In the genomic region with DNA sequence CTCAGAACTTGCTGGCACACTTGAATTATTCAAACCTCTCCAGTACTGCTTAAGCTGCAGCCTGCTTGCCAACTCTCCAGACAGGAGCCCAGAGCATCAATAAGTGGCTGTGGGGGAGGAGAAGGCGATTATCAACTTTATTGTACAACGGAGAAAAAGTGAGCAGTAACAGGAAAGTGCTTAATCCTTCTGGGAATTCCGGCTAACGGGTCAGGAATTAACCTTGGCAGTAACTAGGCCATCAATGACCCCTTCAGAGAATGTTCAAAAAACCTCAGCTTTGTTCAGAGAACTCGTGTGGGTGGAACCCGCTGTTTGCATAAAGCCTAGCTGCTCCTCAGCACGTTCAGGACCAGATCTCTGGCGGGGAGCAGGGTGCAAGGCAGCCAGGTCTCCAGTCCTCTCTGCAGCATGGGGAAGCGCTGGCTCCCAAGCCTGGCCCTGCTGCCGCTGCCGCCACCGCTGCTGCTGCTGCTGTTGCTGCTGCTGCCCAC, we compare ENCODE assay signal across 8 mouse cellular contexts. TPM values are rescaled to one million over a fixed set of nuclear protein-coding genes. Genes with fewer than 3 reads are reported as not detected.
DNase-seq lines count a peak whose midpoint lies in the region; ATAC-seq lines count a peak whose summit lies in the region.

No protein-coding gene starts in this region.

- H3K4me2 ChIP-seq in midbrain, embryonic 13.5 days (replicated peaks) = peak overlapping the region; percentile 58

- peak overlapping the region; percentile 28; the same call in 1 of the 2 replicates for H3K9ac ChIP-seq in midbrain, embryonic 13.5 days (replicated peaks)

- H3K27ac ChIP-seq in midbrain, embryonic 13.5 days = peak overlapping the region; percentile 44; the same call in 1 of the 2 replicates

- WGBS in midbrain, embryonic 13.5 days = 1% methylated on average over 12 of the region's 12 CpGs

- no peaks in the 10 kb centered on the region; the same call in 1 of the 2 replicates for H3K27me3 ChIP-seq in midbrain, embryonic 13.5 days

- intact Hi-C loops in gastrocnemius, postnatal 36 days (cut with DNase I) = no loop called here

- no peaks in the 10 kb centered on the region for H3K9me3 ChIP-seq in midbrain, embryonic 13.5 days

- no peaks in the 10 kb centered on the region for H3K36me3 ChIP-seq in midbrain, embryonic 13.5 days

- ATAC-seq in midbrain, embryonic 13.5 days = peak; percentile 91

- H3K4me3 ChIP-seq in midbrain, embryonic 13.5 days (replicated peaks) = peak overlapping the region; percentile 30

- H3K4me1 ChIP-seq in midbrain, embryonic 13.5 days (replicated peaks) = peaks cover 10% of the 10 kb centered on the region

- peak; percentile 5 for DNase-seq in gastrocnemius, postnatal 25 days
- DNase-seq in gastrocnemius, postnatal 36 days = no peak
- DNase-seq in adrenal gland, adult 8-10 months = peak; percentile 6
- DNase-seq in frontal cortex, postnatal 36 days (ENCODE audit: low spot score in 2 of 2) = peak; percentile 17 to 18
- DNase-seq in layer of hippocampus, postnatal 14 days (ENCODE audit: low spot score in 2 of 2) = peak; percentile 28 to 34
- no peak for DNase-seq in adipocyte (ENCODE audit: low spot score)
- DNase-seq in thymus, postnatal 36 days = no peak

RNA-seq across cellular contexts. Expression of a gene that starts 0.7 kb away (rescaled TPM):
- under 1 TPM in 1 of 2 experiments, not detected in 1; 0.05 TPM for total RNA-seq in gastrocnemius, postnatal 25 days (2021)
- not detected for total RNA-seq in gastrocnemius, postnatal 36 days (2021)
- total RNA-seq in adrenal gland, adult 8-10 months (2022) = 10 to 100 TPM in 1 of 4 experiments, 1 to 10 TPM in 3; 2.2 to 14.6 (median 3.3) TPM
- 1 to 10 TPM; 6.1 to 7.9 TPM for total RNA-seq in layer of hippocampus, postnatal 14 days (2021)
- 6.9 and 7.2 TPM in 2 replicates for polyA plus RNA-seq in midbrain, embryonic 13.5 days (2015; fragmentation: Nextera tagmentation; extraction: Ambion mirVana)

Comparison
In these comparisons a context has a peak if more than half of its experiments do, and no peak if none do; other contexts are left out.
1. DNase-seq: peak in gastrocnemius, postnatal 25 days (single experiment), adrenal gland, adult 8-10 months (single experiment), frontal cortex, postnatal 36 days (2 of 2) and layer of hippocampus, postnatal 14 days (2 of 2); none in gastrocnemius, postnatal 36 days (0 of 2), adipocyte (single experiment) and thymus, postnatal 36 days (0 of 2).